Mouse (Mus musculus) forebrain, embryonic 16.5 days (tissue): ENCODE measurements at regions not wholly inside any gene's neighbourhood (a gene's known extent, or its start where the extent isn't known, plus 50 kb on each side); places are given as distances from the start of the nearest gene placed in this dataset.

Experiments
- ATAC-seq: fragments of 200-750 bp; cut with Nextera tagmentation; 2 replicates; pipeline ENCODE4 v1.8.0; 2017; ENCODE audit warnings: mild to moderate bottlenecking, moderate library complexity
- H3K27ac ChIP-seq: fragments of 300-500 bp; sonication (generic); 2 replicates; pipeline ENCODE4 v1.5.1; 2014; ENCODE audit warnings: low read length, control low read depth
- H3K27me3 ChIP-seq: fragments of 300-500 bp; sonication (generic); replicated peaks from 2 replicates; pipeline ENCODE4 v1.6.1; 2014; ENCODE audit warnings: low read length; ENCODE audit not compliant: control insufficient read depth, insufficient read depth
- H3K36me3 ChIP-seq: fragments of 300-500 bp; sonication (generic); 2 replicates; pipeline ENCODE4 v1.6.1; 2014; ENCODE audit not compliant: control insufficient read depth, insufficient read depth
- H3K4me1 ChIP-seq: fragments of 300-500 bp; sonication (generic); replicated peaks from 2 replicates; pipeline ENCODE4 v1.6.1; 2014; ENCODE audit warnings: low read length; ENCODE audit not compliant: control insufficient read depth, insufficient read depth
- H3K4me2 ChIP-seq: fragments of 300-500 bp; sonication (generic); 2 replicates; pipeline ENCODE4 v1.6.1; 2014; ENCODE audit warnings: mild to moderate bottlenecking, low read length, control low read depth
- H3K4me3 ChIP-seq: fragments of 300-500 bp; sonication (generic); replicated peaks from 2 replicates; pipeline ENCODE4 v1.5.1; 2014; ENCODE audit warnings: mild to moderate bottlenecking, low read length, control low read depth
- H3K9ac ChIP-seq: fragments of 300-500 bp; sonication (generic); replicated peaks from 2 replicates; pipeline ENCODE4 v1.6.1; 2014; ENCODE audit warnings: low read depth, low read length, control low read depth
- H3K9me3 ChIP-seq: fragments of 300-500 bp; sonication (generic); 2 replicates; pipeline ENCODE4 v1.6.1; 2016; ENCODE audit warnings: low read length; ENCODE audit not compliant: control insufficient read depth
- WGBS: fragments of 180-500 bp; shearing (Covaris S2); extraction: QIAGEN DNeasy Blood & Tissue Kit; methylation state at CpG from one replicate; pipeline ENCODE4 v1.1.7; 2014; 5-methylcytosine and 5-hydroxymethylcytosine counted together

GRCm38 (mm10) chr9:86961663-86962062, 53.7 kb upstream of the Ripply2 start:
- Histone ChIP-seq H3K36me3 (no peaks in the 10 kb centered on the region), H3K4me2 (no peak overlapping the region), H3K27me3 (no peaks in the 10 kb centered on the region), H3K27ac (no peak overlapping the region), H3K9me3 (no peaks in the 10 kb centered on the region), H3K4me1 (no peaks in the 10 kb centered on the region), H3K9ac (no peak overlapping the region), H3K4me3 (no peak overlapping the region)
- no peak for ATAC-seq
- WGBS = 81% methylated on average over 3 of the region's 3 CpGs

DNA sequence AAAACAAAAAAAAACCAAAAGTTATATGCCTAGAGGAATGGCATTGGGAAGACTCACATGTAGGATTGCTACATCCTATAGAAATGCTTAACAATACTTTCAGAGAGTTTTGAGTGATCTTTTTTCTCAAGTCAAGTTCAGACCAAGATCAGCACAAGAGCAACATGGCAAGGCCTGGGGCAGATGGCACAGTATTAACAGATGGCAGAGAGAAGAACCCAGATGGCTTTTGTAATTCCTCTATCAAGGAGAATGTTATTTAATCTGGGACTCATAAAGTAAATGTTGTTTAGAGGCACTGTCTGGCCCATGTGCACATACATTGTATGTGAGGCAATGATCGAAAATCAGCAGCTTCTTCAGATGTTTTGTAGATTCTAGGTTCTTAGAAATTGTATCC, 58.3 kb upstream of the Ripply2 start:
- Histone ChIP-seq H3K4me1 (no peaks in the 10 kb centered on the region), H3K9ac (no peak overlapping the region), H3K4me3 (no peak overlapping the region), H3K27ac (no peak overlapping the region), H3K4me2 (no peak overlapping the region), H3K27me3 (no peaks in the 10 kb centered on the region), H3K36me3 (no peaks in the 10 kb centered on the region), H3K9me3 (no peaks in the 10 kb centered on the region)
- no peak for ATAC-seq
- 81% methylated on average over 1 of the region's 1 CpGs for WGBS

GRCm38 (mm10) chr9:86955720-86956119, 59.6 kb upstream of the Ripply2 start:
- no peak overlapping the region for H3K4me2 ChIP-seq
- H3K9ac ChIP-seq = no peak overlapping the region
- no peaks in the 10 kb centered on the region for H3K9me3 ChIP-seq
- no peak overlapping the region for H3K27ac ChIP-seq
- no peaks in the 10 kb centered on the region for H3K27me3 ChIP-seq
- H3K4me1 ChIP-seq = no peaks in the 10 kb centered on the region
- 82% methylated on average over 3 of the region's 3 CpGs for WGBS
- H3K4me3 ChIP-seq = no peak overlapping the region
- H3K36me3 ChIP-seq = no peaks in the 10 kb centered on the region
- no peak for ATAC-seq

DNA sequence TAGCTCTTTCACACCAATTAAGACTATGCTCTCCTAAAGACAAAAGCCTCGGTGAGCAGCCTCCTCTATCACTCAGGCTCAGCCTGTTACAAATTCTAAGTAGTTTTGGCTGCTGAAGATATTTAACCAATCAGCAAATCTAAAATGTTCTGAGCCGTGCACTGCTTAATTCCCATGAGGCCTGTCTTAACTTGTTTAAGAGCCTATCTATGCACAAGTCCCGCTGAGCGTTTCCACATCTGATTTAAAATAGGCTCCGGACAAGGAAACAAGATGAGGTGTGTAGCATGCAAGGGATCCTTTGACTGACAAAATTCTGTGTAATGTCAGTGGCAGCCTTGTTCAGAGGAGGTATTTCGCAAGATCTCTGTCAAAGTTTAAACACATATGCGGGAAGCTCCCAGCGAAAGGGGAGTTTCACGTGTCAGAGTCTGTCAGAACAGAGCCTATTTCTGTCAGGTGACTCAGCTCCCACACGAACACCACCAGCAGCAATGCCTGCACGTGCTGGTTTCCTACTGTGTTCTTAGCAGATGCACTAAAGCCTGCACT, 63.3 kb upstream of the Ripply2 start:
- H3K27me3 ChIP-seq = no peaks in the 10 kb centered on the region
- no peaks in the 10 kb centered on the region for H3K4me1 ChIP-seq
- no peak overlapping the region for H3K4me3 ChIP-seq
- H3K9ac ChIP-seq = no peak overlapping the region
- no peaks in the 10 kb centered on the region for H3K36me3 ChIP-seq
- H3K4me2 ChIP-seq = no peak overlapping the region
- H3K9me3 ChIP-seq = no peaks in the 10 kb centered on the region
- ATAC-seq = peak; percentile 76
- 58% methylated on average over 11 of the region's 11 CpGs for WGBS
- no peak overlapping the region for H3K27ac ChIP-seq

- H3K4me2 ChIP-seq = no peak overlapping the region
- no peak for ATAC-seq
- H3K27ac ChIP-seq = no peak overlapping the region
- H3K27me3 ChIP-seq = no peaks in the 10 kb centered on the region
- 3% methylated on average over 1 of the region's 1 CpGs for WGBS
- no peaks in the 10 kb centered on the region for H3K36me3 ChIP-seq
- no peak overlapping the region for H3K4me3 ChIP-seq
- no peak overlapping the region for H3K9ac ChIP-seq
- H3K4me1 ChIP-seq = no peaks in the 10 kb centered on the region
- no peaks in the 10 kb centered on the region for H3K9me3 ChIP-seq
Observed at GRCm38 (mm10) chr9:86949885-86950284, 65.5 kb upstream of the Ripply2 start.

DNA sequence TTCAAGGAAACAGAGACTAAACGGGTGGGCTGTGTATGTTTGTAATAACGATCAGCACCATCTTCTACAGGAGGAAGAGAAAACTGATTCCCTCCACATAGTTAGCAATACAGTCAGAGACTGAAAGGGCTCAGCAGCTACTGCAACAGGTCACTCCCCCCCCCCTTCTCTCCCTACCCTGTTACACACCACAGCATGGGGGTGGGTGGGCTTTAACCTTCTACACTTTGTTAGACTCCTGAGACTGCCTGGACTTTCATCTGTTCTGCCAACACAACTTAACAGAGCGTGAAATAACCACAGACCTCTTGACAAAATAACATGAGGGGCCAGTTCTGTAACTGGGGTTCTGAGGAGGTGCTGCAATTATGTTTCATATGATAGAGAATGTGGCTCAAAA, 50.7 kb upstream of the Snap91 start:
- no peak overlapping the region for H3K4me2 ChIP-seq
- no peak overlapping the region for H3K9ac ChIP-seq
- no peaks in the 10 kb centered on the region for H3K36me3 ChIP-seq
- H3K27ac ChIP-seq = no peak overlapping the region
- no peak overlapping the region for H3K4me3 ChIP-seq
- no peaks in the 10 kb centered on the region for H3K9me3 ChIP-seq
- no peaks in the 10 kb centered on the region for H3K4me1 ChIP-seq
- no peak for ATAC-seq
- WGBS = 53% methylated on average over 3 of the region's 3 CpGs
- no peaks in the 10 kb centered on the region for H3K27me3 ChIP-seq
